Mouse (Mus musculus) spleen, adult 18-20 months (tissue): Measurements from ENCODE around the gene Herpud1.

ENCODE experiments used
- DNase-seq, 2 experiments: peaks; one replicate each; pipeline ENCODE4 v3.0.0; 2022; ENCODE audit warnings: mixed read lengths in 2 of 2

Herpud1 gene

DNA sequence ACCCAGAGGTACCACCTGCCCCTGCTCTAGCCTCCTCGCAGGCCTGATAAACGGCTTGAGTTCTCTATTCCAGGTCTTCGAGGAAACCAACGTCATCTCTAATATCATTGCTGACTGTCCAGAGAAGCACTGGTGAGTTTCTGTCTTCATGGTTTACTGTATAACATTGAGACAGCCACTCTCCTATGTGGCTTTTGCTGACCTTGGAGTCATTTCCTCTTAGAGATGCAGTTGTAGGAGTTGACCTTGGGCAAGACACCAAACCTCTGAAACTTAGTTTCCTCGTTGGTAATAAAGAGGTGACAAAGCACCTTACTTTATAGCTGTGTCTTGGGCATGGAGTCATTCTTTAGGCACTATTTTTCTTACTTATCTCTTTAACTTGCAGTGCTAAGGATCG is 26.3 kb downstream of the Herpud1 start:
- DNase-seq, result no peak

DNA sequence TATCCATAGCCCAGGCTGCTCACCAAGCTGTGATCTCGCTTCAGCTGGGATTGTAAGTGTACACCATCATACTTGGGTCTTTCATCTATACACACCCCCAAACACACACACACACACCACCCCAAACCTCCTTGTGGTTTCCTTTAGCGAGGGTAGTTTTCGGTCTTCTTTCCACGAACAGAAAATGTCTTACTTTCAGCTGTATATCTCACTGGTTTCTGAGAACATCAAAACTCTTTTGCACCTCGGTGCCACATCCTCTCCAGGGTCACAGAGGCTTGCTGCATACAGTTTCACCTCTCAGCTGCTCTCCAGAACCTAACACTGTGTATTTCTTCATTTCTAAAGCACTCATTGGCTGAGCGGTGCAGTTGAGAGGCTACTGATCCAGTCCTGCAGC is 27.3 kb downstream of the Herpud1 start:
- no peak for DNase-seq

DNA sequence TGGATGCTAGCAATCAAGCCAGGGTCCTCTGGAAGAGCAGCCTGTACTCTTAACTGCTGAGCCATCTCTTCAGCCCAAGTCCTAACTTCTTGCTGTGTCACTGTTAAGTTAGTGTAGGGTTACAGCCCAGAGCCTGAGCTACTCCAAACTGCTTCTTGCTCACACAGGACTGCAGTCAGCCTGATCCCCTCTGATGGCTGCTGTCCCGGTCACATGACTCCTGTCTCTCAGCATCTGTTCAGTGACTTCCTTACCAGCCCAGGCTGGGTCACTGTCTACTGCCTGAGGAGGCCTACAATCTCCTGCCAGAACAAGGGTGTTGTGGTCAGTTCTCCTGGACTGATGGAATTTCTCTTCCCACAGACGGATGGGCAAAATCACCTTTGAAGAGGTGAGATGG is 29.0 kb downstream of the Herpud1 start:
- no peak for DNase-seq

DNA sequence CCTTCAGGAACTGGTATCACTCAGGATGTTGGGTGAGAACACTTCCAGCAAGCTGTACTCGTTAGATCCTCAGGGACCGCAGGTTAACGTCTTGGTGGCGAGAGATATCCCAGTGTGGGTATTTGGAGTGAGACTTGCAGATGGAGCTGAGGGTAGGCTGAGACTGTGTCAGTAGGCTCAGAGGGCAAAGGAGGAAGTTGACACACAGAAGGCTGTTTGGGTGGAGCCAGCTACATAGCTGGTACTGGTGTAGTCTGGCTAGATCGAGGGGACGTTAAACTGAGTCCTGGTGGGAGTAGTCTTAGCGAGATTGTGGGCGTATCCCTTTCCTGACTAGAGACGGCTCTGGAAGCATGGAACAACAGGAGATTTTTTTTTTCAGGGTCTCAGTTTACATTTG is 31.8 kb downstream of the Herpud1 start:
- DNase-seq, result no peak

DNA sequence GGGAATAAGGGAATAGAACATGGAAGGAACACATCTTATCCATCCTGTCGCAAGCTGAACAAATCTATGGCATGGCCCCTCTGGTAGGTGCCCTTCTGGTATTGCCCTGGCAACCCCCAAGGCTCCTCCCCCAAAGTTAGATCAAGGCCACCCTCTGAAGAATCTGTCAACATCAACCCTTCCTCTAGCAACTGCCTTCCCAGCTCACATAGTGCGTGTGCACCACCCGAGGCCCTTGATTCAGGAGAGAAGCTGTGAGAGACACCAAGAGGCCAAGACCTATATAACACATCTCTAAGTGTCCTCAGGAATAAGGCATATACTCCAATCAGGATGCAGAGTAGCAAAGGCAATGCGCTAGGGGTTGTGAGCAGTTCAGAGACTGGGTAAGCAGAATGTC is 36.0 kb downstream of the Herpud1 start:
- no peak for DNase-seq

DNA sequence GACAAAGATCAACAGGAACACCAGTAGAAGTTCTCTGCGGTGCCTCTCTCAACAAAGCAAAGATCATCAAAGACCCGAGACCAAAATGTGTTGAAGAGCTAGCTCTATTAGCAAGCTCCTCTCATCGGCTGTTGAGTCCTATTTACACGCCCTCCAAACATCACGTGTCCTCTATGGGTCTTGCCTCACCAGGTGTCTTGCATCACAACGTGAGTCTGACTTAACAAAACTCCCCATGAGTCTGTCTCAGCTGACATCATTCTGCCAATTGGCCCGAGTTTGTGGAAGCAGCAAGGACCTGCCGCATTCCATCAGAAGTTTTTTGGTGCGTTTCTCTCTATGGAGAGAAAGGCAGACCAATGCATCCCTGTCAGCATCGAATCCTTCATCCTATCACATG is 41.7 kb downstream of the Herpud1 start:
- DNase-seq, result no peak

DNA sequence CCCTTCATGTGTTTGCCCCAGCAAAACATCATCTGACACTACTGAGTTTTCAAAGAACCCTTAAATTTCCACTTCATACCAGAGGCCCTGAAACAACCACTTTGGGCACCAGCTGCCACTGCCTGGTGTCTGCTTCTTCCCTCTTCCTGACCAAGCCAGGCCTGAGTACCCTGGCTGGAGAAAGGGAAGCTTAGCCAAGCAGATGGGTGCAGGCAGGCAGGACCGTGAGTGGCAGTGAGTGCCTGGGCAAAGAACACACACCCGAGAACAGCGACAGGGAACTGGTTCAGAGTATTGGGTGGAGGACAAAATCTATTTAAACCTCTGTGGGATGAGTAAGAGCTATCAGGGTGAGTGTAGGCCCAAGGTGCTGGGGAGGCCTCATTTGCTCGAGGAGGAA is 42.2 kb downstream of the Herpud1 start:
- no peak for DNase-seq

DNA sequence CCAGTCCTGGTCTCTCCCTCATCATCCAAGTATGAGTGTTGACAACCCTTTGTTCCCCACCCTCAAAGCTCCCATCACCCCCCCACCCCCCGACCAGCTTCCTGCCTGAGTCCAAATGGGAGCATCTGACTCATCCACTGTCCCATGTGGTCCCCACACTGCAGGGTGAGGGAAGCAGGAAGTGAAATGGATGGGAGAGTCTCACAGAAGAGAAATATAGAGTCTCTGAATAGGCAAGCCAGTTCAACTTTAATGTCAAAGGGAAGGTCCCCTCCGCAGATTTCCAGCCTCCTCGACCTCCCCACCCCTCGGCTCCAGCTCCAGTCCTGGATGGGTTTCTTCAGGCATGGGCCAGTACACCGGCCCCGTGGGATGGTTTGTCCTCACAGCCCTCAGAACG is 43.1 kb downstream of the Herpud1 start:
- no peak for DNase-seq

DNA sequence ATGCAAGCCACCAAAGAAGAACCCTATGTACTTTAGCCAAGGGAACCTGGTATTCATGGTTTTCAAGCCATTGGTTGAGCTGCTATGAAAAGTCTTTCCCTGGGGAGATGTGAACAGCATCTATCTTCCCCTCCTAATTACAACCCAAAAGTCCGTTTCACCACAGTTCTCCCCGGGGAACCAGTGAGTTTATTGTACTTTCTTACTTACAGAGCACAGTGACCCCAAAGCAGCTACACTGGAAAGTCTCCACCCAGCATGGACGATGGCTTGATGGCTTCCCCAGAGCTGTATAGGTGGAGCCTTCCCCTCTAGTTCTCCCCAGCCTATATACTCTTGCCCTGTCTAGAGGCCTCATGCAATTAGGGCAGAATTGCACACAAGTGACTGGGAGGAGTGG is 46.0 kb downstream of the Herpud1 start:
- DNase-seq, result no peak

DNA sequence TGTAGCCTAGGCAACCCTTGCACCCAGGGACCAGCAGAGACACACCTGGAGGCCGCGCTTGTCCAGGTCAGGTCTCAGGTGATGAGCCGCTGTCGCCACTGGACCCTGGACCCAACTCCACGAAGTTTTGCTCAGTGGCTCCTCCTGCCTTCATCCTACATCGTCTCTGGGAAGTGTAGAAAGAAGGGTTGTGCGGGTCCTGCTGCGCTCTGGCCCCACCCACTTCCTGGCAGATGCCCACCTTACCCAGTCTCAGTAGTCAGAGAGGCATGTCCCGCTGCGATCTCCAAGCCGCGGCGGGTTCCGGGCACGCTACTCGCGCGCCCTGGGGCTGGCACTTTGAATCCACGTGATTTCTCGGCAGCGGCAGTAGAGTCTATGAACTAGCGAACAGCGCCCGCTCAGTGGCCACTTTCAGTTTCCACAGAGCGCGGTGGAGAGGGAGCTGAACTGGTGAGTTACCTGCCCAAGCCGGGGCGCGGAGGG is 47.8 kb downstream of the Herpud1 start, which contains the start of gene Nlrc5:
Gene Nlrc5 (plus strand): TSS at position 376 of the 486 bp plus-strand sequence.
- DNase-seq, result peak; percentile 79 to 81

DNA sequence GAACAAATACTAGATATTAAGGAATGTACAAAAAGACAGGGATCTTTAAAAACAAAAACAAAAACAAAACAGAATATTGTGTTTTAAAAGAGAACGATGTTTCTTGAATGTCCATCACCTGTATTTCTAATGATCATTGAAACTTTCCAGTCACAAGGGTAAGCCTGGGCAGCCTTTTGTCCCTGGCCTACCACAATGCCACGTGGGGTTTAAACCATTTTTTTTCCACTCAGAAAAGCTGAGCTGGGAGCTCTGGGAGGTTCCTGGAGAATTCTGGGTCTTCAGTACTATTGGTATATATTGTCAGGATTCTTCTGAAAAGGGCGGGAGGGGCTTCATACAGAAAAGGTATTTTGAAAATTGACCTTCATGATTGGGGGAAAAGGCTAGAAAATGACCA is 48.7 kb downstream of the Herpud1 start:
- DNase-seq, result no peak

DNA sequence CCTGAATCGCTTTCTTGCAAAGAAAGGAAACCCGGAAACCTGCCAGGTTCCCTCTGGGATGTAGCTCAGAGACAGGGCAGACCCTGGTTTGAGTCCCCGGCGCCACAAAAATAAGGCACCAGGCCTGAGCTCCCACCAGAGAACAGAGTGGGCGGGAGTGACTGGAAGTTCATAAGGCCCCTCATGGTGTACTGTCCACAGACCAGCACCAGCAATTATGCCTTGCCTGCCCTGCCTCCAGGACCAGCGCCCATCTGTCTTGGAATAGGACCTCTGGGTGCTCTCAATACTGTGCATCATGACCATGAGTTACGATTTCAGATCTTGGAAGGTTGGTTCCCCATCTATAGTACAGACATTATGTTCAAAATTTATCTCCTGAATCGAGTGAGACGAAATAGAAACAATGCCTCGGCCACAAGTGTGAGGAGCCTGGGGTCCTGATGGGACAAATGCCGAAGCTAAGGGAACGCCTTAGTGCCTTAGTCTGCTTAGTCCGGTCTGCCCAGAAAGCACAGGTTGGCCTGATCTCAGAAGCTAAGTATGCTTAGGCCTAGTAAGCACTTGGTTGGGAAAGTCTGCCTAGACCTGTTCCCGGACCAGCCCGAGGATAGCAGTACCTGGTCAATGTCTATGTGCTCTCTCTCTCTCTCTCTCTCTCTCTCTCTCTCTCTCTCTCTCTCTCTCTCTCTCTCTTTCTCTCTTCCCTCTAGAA is 49.3 kb downstream of the Herpud1 start:
- DNase-seq, result no peak

DNA sequence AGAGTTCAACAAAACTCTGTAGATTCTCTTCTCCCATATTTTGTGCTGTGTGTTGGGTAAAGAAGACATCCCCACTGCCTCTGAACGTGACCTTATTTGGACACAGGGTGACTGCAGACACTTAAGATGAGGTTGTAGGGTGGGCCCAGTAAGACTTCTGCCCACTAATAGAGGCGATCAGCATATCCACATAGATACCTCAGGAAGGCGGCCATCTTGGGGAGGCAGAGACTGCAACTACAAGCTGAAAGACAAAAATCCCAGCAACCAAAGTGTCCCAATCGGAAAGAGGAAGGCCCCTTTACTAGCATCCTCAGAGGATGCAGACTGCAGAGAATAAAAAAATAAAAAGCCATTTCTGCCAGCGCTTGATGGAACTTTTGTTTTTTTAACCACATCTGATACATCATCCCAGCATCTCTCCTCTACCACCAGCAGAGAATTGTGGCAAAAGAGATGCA is 49.9 kb downstream of the Herpud1 start:
- no peak for DNase-seq

DNA sequence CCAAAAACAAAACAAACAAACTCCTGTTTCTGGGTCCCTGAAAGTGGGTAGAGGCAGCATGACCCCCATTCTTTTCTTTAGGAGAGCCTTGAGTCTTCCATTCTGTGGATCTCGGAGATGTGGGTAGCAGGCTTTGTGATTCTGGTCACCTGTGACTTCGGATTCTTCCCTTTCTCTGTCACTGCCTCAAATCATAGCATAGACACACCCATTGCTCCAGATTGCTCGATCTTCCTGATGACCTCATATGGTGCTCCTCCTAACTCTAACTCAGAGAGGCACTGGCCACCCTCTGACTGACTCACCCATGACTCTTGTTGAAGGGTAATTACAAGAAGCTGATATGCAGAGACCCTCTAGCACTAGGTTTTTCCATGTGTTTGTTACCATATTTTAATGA is 50.7 kb downstream of the Herpud1 start:
- no peak for DNase-seq

DNA sequence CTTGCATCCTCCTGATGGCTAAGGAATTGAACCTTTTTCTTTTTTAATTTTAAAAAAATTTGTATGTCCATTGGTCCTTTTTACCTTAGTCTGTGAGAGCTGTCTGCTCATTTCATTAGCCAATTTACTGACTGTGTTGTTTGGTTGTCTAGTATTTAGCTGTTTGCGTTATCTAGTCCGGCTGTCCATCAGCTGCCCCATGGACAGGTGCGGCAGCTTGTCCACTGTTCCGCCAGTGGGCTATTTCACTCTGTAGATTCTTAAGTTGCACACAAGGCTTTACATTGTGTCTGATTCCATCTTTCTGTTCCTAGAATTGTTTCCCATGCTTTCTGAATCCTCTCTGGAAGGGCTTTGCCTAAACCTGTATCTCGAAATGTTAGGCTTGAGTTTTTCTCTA is 52.4 kb downstream of the Herpud1 start:
- no peak for DNase-seq

DNA sequence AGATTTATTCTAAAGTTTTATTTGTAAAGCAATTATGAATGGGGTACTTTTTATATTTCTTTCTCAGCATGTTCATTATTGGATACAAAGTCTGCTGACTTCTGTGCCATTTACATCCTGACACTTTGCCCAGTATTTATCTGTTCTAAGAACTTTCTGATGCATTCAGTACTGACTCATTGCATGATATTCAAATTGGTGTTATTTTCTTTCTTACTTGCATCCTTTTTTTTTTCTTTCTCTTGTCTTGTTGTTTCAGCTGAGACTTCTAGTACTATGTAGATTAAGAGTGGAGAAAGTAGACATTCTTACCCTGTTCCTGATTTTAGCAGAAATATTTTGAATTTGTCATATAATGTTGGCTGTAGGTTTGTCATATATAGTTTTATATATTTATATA is 53.5 kb downstream of the Herpud1 start:
- DNase-seq, result no peak

DNA sequence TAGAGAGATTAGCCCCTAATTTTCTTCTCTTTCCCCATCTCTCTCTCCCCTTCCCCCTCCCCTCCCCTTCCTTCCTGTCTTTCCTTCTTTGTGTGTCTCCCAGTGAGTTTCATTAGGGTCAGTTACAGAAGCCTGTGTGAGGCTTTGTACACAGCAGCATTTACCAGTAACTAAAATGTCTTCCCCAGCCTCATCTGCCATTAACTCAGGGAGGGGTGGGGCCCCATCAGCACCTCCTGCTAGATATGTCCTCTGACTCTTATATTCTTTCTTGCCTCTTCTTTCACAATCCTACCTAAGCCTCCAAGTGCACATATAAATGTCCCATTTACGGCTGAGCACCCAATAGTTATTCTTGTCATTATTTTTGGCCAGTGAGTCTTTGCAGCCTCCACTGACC is 54.2 kb downstream of the Herpud1 start:
- no peak for DNase-seq

DNA sequence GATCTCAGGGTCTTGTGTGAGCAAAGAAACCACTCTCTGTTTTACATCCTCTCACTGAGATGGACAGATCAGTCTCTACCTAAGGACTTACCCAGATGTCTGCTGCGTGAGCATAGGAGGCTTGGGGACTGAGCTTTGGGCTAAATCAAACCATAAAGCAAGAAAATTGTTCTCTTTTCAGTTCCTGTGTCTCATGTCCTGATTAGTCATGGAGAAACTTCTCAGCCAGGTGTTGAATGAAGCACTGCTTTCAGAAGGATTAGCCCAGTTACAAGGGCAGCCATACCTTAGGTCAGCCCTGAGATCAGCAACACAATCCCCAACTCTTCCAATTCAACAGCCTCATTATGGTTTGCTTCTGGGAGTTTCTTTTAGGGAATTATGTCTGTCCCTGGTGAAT is 55.4 kb downstream of the Herpud1 start:
- no peak for DNase-seq

DNA sequence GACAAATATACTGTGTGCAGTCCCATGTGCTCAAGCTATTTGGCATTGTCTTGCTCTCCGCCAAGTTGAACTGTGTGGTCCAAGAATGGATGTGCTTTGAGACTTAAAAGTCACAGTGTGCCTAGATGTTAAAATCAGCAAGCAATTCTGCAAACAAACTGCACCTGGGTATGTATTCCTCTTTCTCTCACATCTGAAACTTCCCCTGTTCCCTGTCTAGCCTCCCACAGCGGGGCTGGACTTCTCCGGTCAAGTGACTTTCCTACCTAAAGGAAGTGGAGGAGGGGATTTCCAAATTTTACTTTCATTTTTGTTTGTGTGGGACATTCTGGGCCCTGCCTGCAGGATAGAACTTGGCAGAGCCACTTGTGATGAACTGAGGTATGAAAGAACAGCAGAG is 56.9 kb downstream of the Herpud1 start:
- DNase-seq, result no peak

DNA sequence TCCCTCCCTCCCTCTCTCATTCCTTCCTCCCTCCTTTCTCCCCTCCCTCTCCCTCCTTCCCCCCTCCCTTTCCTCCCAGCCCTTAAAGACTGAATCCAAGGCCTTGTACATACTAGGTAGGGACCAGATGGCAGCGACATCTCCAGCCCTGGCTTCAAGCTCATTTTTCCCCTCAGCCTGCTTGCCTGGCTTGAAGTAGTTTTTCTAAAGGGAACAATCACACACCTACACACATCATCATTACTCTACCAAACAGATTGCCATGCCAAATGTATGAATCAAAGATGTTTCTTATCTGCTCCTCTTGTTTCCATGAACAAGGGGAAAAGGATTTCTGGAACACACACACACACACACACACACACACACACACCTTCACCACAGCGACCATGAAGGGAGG is 58.2 kb downstream of the Herpud1 start:
- DNase-seq, result no peak
